Mouse (Mus musculus) midbrain, embryonic 14.5 days (tissue): Measurements from ENCODE around the gene Tmem25. TPM values are rescaled to one million over a fixed set of nuclear protein-coding genes. Genes with fewer than 3 reads are reported as not detected.

Source experiments
- polyA plus RNA-seq: library from polyadenylated mRNA; unstranded; fragments of >200 nt; fragmentation: Nextera tagmentation; extraction: Ambion mirVana; gene quantifications from 2 replicates; pipeline ENCODE4 v1.2.1, GENCODE M21; 2014

The Tmem25 gene
- polyA plus RNA-seq, 1 experiment from 2014 or later: 10.0 TPM

Other genes starting within 250 kb of the Tmem25 start
- 0.11 TPM in 1 of 2 replicates, not detected in the other for gene Cxcr5, start 237.4 kb downstream of the Tmem25 start, polyA plus RNA-seq
- 26.4 and 51.8 TPM in 2 replicates for gene Ddx6, start 194.4 kb downstream of the Tmem25 start, polyA plus RNA-seq
- not detected in 2 replicates for gene Treh, start 126.1 kb downstream of the Tmem25 start, polyA plus RNA-seq
- 46.7 and 51.1 TPM in 2 replicates for gene Phldb1, start 64.1 kb downstream of the Tmem25 start, polyA plus RNA-seq
- gene Arcn1, start 31.5 kb downstream of the Tmem25 start, polyA plus RNA-seq: 99.8 and 160 TPM in 2 replicates
- 187 and 211 TPM in 2 replicates for gene Ift46, start 31.4 kb downstream of the Tmem25 start, polyA plus RNA-seq
- gene Ttc36, start 3.8 kb upstream of the Tmem25 start, polyA plus RNA-seq: 0.41 and 0.72 TPM in 2 replicates
- 21.0 and 22.2 TPM in 2 replicates for gene Kmt2a, start 82.0 kb upstream of the Tmem25 start, polyA plus RNA-seq
- 698 and 917 TPM in 2 replicates for gene Atp5l, start 121.4 kb upstream of the Tmem25 start, polyA plus RNA-seq
- 53.0 and 59.0 TPM in 2 replicates for gene Ube4a, start 166.3 kb upstream of the Tmem25 start, polyA plus RNA-seq
- gene Cd3g, start 181.1 kb upstream of the Tmem25 start, polyA plus RNA-seq: not detected in 2 replicates
- gene Cd3d, start 182.5 kb upstream of the Tmem25 start, polyA plus RNA-seq: not detected in 2 replicates
- not detected in 2 replicates for gene Cd3e, start 210.3 kb upstream of the Tmem25 start, polyA plus RNA-seq
- 0.20 TPM in 1 of 2 replicates, not detected in the other for gene Mpzl2, start 240.5 kb upstream of the Tmem25 start, polyA plus RNA-seq